Mouse (Mus musculus) testis, adult 2 months (tissue): ENCODE data around the gene Gpank1.

Experiments
- CTCF ChIP-seq: fragments of 200-500 bp; IDR thresholded peaks from 2 replicates; pipeline ENCODE4 v1.5.1; 2012; ENCODE audit warnings: low read depth, mild to moderate bottlenecking, inconsistent platforms, low read length, moderate library complexity; ENCODE audit not compliant: control insufficient read depth, insufficient read depth, insufficient replicate concordance
- POLR2A ChIP-seq: fragments of 200-500 bp; IDR thresholded peaks from 2 replicates; pipeline ENCODE4 v1.6.1; 2012; ENCODE audit warnings: low read depth, mild to moderate bottlenecking, inconsistent platforms, low read length, moderate library complexity; ENCODE audit not compliant: control insufficient read depth

DNA sequence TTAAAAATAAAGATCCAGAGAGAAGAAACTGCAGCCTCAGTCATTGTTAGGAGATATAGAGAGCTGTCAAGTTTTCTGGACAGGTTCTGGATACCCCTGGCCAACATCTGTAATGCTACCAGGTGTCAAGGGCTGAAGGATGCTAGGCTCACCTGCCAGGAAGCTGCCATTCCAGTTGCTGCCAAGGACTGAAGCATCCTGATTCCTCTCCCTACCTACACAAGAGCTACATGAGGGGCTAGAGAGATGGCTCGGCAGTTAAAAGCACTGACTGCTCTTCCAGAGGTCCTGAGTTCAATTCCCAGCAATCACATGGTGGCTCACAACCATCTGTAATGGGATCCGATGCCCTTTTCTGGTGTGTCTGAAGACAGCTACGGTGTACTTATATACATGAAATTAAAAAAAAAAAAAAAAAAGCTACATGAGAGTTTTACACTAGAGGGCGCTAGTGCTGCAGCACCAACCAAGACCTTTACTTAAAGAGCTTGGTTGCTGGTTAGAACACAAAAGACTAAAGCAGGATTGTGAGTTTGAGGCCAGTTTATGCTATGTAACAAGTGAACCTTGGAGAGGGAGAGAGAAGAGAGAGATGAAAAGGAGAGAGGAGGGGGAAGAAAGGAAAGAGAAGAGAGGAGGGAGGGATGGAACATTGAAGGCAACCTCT is 47.4 kb downstream of the Gpank1 start:
- no peak for TF ChIP-seq CTCF
- TF ChIP-seq POLR2A, result no peak
